Mouse (Mus musculus) neural tube, embryonic 15.5 days (tissue): ENCODE data around the gene Thrap3. TPM values are rescaled to one million over a fixed set of nuclear protein-coding genes. Genes with fewer than 3 reads are reported as not detected.

Experiments used
- polyA plus RNA-seq: library from polyadenylated mRNA; unstranded; fragments of >200 nt; fragmentation: Nextera tagmentation; extraction: Ambion mirVana; gene quantifications from 2 replicates; pipeline ENCODE4 v1.2.1, GENCODE M21; 2015

The Thrap3 gene
- polyA plus RNA-seq, 1 experiment from 2014 or later: 127 TPM

Other genes starting within 250 kb of the Thrap3 start
- 0.42 and 1.0 TPM in 2 replicates for gene Csf3r, start 178.2 kb downstream of the Thrap3 start, polyA plus RNA-seq
- gene Mrps15, start 155.8 kb downstream of the Thrap3 start, polyA plus RNA-seq: 142 and 145 TPM in 2 replicates
- gene Oscp1, start 144.2 kb downstream of the Thrap3 start, polyA plus RNA-seq: 37.4 and 38.3 TPM in 2 replicates
- gene Lsm10, start 106.1 kb downstream of the Thrap3 start, polyA plus RNA-seq: 48.5 and 51.6 TPM in 2 replicates
- gene Stk40, start 98.8 kb downstream of the Thrap3 start, polyA plus RNA-seq: 28.1 and 29.9 TPM in 2 replicates
- 13.3 and 19.1 TPM in 2 replicates for gene Eva1b, start 55.0 kb downstream of the Thrap3 start, polyA plus RNA-seq
- 1.4 and 2.6 TPM in 2 replicates for gene Sh3d21, start 39.3 kb downstream of the Thrap3 start, polyA plus RNA-seq
- 65.4 and 79.7 TPM in 2 replicates for gene Map7d1, start 53.6 kb upstream of the Thrap3 start, polyA plus RNA-seq
- 175 and 188 TPM in 2 replicates for gene Trappc3, start 59.6 kb upstream of the Thrap3 start, polyA plus RNA-seq
- 7.4 and 9.8 TPM in 2 replicates for gene Col8a2, start 84.0 kb upstream of the Thrap3 start, polyA plus RNA-seq
- gene Adprhl2, start 118.9 kb upstream of the Thrap3 start, polyA plus RNA-seq: 75.5 and 79.8 TPM in 2 replicates
- gene Tekt2, start 122.9 kb upstream of the Thrap3 start, polyA plus RNA-seq: 8.3 and 9.2 TPM in 2 replicates
- 15.1 and 17.1 TPM in 2 replicates for gene Ago3, start 226.8 kb upstream of the Thrap3 start, polyA plus RNA-seq